Mouse (Mus musculus) thymus, postnatal 25 days (tissue): ENCODE results near the gene Sell.
A peak's percentile ranks its signal among the peaks of the same experiment; 100 is the strongest.

Experiments
- DNase-seq: peaks from one replicate; pipeline ENCODE4 v3.0.0; 2022

Sell gene

GRCm38 (mm10) chr1:164076441-164076840 lies 14.7 kb downstream of the Sell start:
- no peak for DNase-seq

- DNase-seq, result peak; percentile 43
Observed at GRCm38 (mm10) chr1:164077031-164077430, 15.2 kb downstream of the Sell start.

GRCm38 (mm10) chr1:164078323-164078741 lies 16.6 kb downstream of the Sell start:
- DNase-seq, result peak; percentile 55

- no peak for DNase-seq
Observed at GRCm38 (mm10) chr1:164079091-164079490, 17.3 kb downstream of the Sell start.

- DNase-seq, result no peak
Observed at GRCm38 (mm10) chr1:164083046-164083445, 21.3 kb downstream of the Sell start.

GRCm38 (mm10) chr1:164086797-164087196 lies 25.0 kb downstream of the Sell start:
- no peak for DNase-seq

GRCm38 (mm10) chr1:164087872-164088271 lies 26.1 kb downstream of the Sell start:
- DNase-seq, result no peak

- no peak for DNase-seq
Observed at GRCm38 (mm10) chr1:164096780-164097179, 35.0 kb downstream of the Sell start.

GRCm38 (mm10) chr1:164097911-164098310 lies 36.1 kb downstream of the Sell start:
- DNase-seq, result no peak

- DNase-seq, result no peak
Observed at GRCm38 (mm10) chr1:164098372-164098771, 36.6 kb downstream of the Sell start.

- DNase-seq, result no peak
Observed at GRCm38 (mm10) chr1:164109763-164110162, 48.0 kb downstream of the Sell start.

GRCm38 (mm10) chr1:164110591-164111329 lies 49.0 kb downstream of the Sell start:
- DNase-seq, result no peak

- no peak for DNase-seq
Observed at GRCm38 (mm10) chr1:164114280-164114679, 52.5 kb downstream of the Sell start.

GRCm38 (mm10) chr1:164114947-164115493 lies 53.2 kb downstream of the Sell start, which contains the start of gene Selp:
Selp (plus strand) TSS chr1:164115264.
- no peak for DNase-seq

- DNase-seq, result no peak
Observed at GRCm38 (mm10) chr1:164115647-164116046, 53.9 kb downstream of the Sell start.

GRCm38 (mm10) chr1:164117869-164118268 lies 56.1 kb downstream of the Sell start:
- no peak for DNase-seq

GRCm38 (mm10) chr1:164119892-164120776 lies 58.4 kb downstream of the Sell start:
- DNase-seq, result no peak

GRCm38 (mm10) chr1:164120777-164121158 lies 59.0 kb downstream of the Sell start:
- no peak for DNase-seq

- no peak for DNase-seq
Observed at GRCm38 (mm10) chr1:164123836-164124235, 62.1 kb downstream of the Sell start.

- no peak for DNase-seq
Observed at GRCm38 (mm10) chr1:164130013-164130412, 68.2 kb downstream of the Sell start.

- DNase-seq, result no peak
Observed at GRCm38 (mm10) chr1:164132609-164133008, 70.8 kb downstream of the Sell start.
